Mouse (Mus musculus) forebrain, embryonic 12.5 days (tissue): ENCODE data around the gene Ttll7. TPM values are rescaled to one million over a fixed set of nuclear protein-coding genes. Genes with fewer than 3 reads are reported as not detected.
A peak's percentile ranks its signal among the peaks of the same experiment; 100 is the strongest.

Source experiments
- ATAC-seq: fragments of 200-750 bp; cut with Nextera tagmentation; 2 replicates; pipeline ENCODE4 v1.8.0; 2017; ENCODE audit warnings: moderate TSS enrichment; ENCODE audit not compliant: low FRiP score
- H3K27ac ChIP-seq: fragments of 300-500 bp; sonication (generic); 2 replicates; pipeline ENCODE4 v1.5.1; 2016; ENCODE audit warnings: mild to moderate bottlenecking
- H3K27me3 ChIP-seq: fragments of 300-500 bp; sonication (generic); 2 replicates; pipeline ENCODE4 v1.6.1; 2016; ENCODE audit warnings: mild to moderate bottlenecking
- H3K36me3 ChIP-seq: fragments of 300-500 bp; sonication (generic); replicated peaks from 2 replicates; pipeline ENCODE4 v1.6.1; 2016; ENCODE audit warnings: mild to moderate bottlenecking
- H3K4me1 ChIP-seq: fragments of 300-500 bp; sonication (generic); 2 replicates; pipeline ENCODE4 v1.6.1; 2016
- H3K4me2 ChIP-seq: fragments of 300-500 bp; sonication (generic); 2 replicates; pipeline ENCODE4 v1.6.1; 2016; ENCODE audit warnings: mild to moderate bottlenecking, moderate library complexity
- H3K4me3 ChIP-seq: fragments of 300-500 bp; sonication (generic); replicated peaks from 2 replicates; pipeline ENCODE4 v1.5.1; 2016; ENCODE audit warnings: mild to moderate bottlenecking
- H3K9ac ChIP-seq: fragments of 300-500 bp; sonication (generic); 2 replicates; pipeline ENCODE4 v1.6.1; 2016; ENCODE audit warnings: mild to moderate bottlenecking
- H3K9me3 ChIP-seq: fragments of 300-500 bp; sonication (generic); 2 replicates; pipeline ENCODE4 v1.6.1; 2016
- WGBS: fragments of 180-500 bp; shearing (Covaris S2); methylation state at CpG from one replicate; pipeline ENCODE4 v1.1.7; 2016; 5-methylcytosine and 5-hydroxymethylcytosine counted together
- polyA plus RNA-seq: library from polyadenylated mRNA; unstranded; fragments of >200 nt; fragmentation: Nextera tagmentation; extraction: Ambion mirVana; gene quantifications from 2 replicates; pipeline ENCODE4 v1.2.1, GENCODE M21; 2016

Gene Ttll7
- polyA plus RNA-seq, 1 experiment from 2014 or later: 5.3 TPM

GRCm38 (mm10) chr3:146946641-146947040, 94.5 kb downstream of the Ttll7 start:
- Histone ChIP-seq H3K27me3 (no peaks in the 10 kb centered on the region), H3K4me2 (no peak overlapping the region), H3K27ac (no peak overlapping the region), H3K36me3 (no peaks in the 10 kb centered on the region), H3K4me1 (no peaks in the 10 kb centered on the region; the same call in 1 of the 2 replicates), H3K4me3 (no peak overlapping the region), H3K9ac (no peak overlapping the region), H3K9me3 (no peaks in the 10 kb centered on the region)
- no peak for ATAC-seq
- 88% methylated on average over 8 of the region's 8 CpGs for WGBS

DNA sequence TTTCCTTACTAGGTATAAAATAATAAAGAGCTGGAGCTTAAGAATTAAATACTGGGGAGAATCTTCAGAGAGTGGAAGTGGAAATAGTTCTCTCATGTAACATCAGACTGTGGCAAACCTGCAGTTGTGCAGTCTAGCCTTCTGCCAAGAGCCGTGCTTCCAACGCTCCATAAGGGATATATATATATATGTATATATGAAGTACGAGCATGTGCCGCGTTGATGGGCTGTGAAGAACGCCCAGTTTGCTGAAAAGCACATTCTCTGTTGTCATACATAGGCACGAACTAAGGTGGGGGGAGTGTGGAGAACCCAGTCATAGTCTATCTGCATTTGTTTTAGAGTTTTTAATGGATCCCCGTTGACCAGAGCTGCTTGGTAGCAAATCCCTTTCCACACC, 104.6 kb downstream of the Ttll7 start:
- Histone ChIP-seq H3K9me3 (no peaks in the 10 kb centered on the region), H3K27ac (no peak overlapping the region), H3K4me2 (no peak overlapping the region), H3K4me3 (no peak overlapping the region), H3K36me3 (no peaks in the 10 kb centered on the region), H3K9ac (no peak overlapping the region), H3K27me3 (no peaks in the 10 kb centered on the region), H3K4me1 (0 out of 2 replicates have a peak, but pooled peaks cover 3% of the 10 kb centered on the region)
- WGBS: 87% methylated on average over 8 of the region's 8 CpGs
- no peak for ATAC-seq

GRCm38 (mm10) chr3:146962838-146963237, 110.7 kb downstream of the Ttll7 start:
- Histone ChIP-seq H3K36me3 (no peaks in the 10 kb centered on the region), H3K9me3 (no peaks in the 10 kb centered on the region), H3K9ac (no peak overlapping the region), H3K4me2 (no peak overlapping the region), H3K27me3 (no peaks in the 10 kb centered on the region), H3K27ac (no peak overlapping the region), H3K4me3 (no peak overlapping the region), H3K4me1 (no peaks in the 10 kb centered on the region; the same call in 1 of the 2 replicates)
- no peak for ATAC-seq

- no peak for ATAC-seq
- H3K36me3 ChIP-seq: no peaks in the 10 kb centered on the region
- WGBS: 83% methylated on average over 3 of the region's 3 CpGs
Measured at GRCm38 (mm10) chr3:146964384-146964783, 112.2 kb downstream of the Ttll7 start.

DNA sequence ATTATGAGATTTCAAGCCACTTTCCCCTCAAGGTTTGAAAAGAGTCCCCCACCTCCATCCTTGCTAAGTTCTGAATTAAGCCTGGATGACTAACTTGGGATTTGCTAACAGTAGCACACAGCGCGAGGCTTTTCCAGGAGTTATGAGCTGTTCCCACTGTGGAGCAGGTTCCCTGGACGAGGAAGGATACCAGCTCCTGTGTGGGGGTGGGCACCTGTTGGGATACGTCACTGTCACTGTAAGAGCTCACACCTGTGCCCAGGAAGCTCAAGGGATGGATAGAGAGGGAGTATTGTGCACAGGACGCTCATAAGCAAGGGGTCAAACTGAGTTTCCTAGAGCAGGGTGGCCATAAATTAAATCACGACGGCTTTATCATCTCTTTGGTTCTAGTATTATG, 115.1 kb downstream of the Ttll7 start:
- no peak for ATAC-seq
- 88% methylated on average over 7 of the region's 7 CpGs for WGBS

More at GRCm38 (mm10) chr3:146964384-146964783, 112.2 kb downstream of the Ttll7 start:
- Histone ChIP-seq H3K9me3 (no peaks in the 10 kb centered on the region), H3K4me3 (no peak overlapping the region), H3K27me3 (no peaks in the 10 kb centered on the region), H3K4me1 (no peaks in the 10 kb centered on the region; the same call in 1 of the 2 replicates), H3K4me2 (no peak overlapping the region), H3K9ac (no peak overlapping the region), H3K27ac (no peak overlapping the region)

GRCm38 (mm10) chr3:146967834-146968233, 115.7 kb downstream of the Ttll7 start:
- no peaks in the 10 kb centered on the region for H3K36me3 ChIP-seq
- no peak overlapping the region for H3K27ac ChIP-seq
- no peak overlapping the region for H3K4me3 ChIP-seq
- H3K27me3 ChIP-seq: no peaks in the 10 kb centered on the region
- H3K9me3 ChIP-seq: no peaks in the 10 kb centered on the region
- H3K4me2 ChIP-seq: no peak overlapping the region
- no peaks in the 10 kb centered on the region; the same call in 1 of the 2 replicates for H3K4me1 ChIP-seq
- WGBS: 84% methylated on average over 4 of the region's 4 CpGs
- H3K9ac ChIP-seq: no peak overlapping the region
- no peak for ATAC-seq

More for the DNA sequence above, 115.1 kb downstream of the Ttll7 start:
- Histone ChIP-seq H3K4me1 (no peaks in the 10 kb centered on the region; the same call in 1 of the 2 replicates), H3K9ac (no peak overlapping the region), H3K27me3 (no peaks in the 10 kb centered on the region), H3K4me3 (no peak overlapping the region), H3K27ac (no peak overlapping the region), H3K36me3 (no peaks in the 10 kb centered on the region), H3K4me2 (no peak overlapping the region), H3K9me3 (no peaks in the 10 kb centered on the region)

GRCm38 (mm10) chr3:146978272-146978671, 126.1 kb downstream of the Ttll7 start:
- H3K4me2 ChIP-seq: no peak overlapping the region
- H3K27me3 ChIP-seq: no peaks in the 10 kb centered on the region
- H3K4me1 ChIP-seq: no peaks in the 10 kb centered on the region
- H3K9ac ChIP-seq: no peak overlapping the region
- H3K4me3 ChIP-seq: no peak overlapping the region
- whole genome bisulfite sequencing: 87% methylated on average over 3 of the region's 3 CpGs
- H3K27ac ChIP-seq: no peak overlapping the region
- no peak for ATAC-seq
- no peaks in the 10 kb centered on the region for H3K36me3 ChIP-seq
- no peaks in the 10 kb centered on the region for H3K9me3 ChIP-seq

GRCm38 (mm10) chr3:146993834-146994669, 141.9 kb downstream of the Ttll7 start:
- H3K4me2 ChIP-seq: peak overlapping the region; percentile 25; the same call in 1 of the 2 replicates
- H3K9ac ChIP-seq: no peak overlapping the region
- H3K9me3 ChIP-seq: no peaks in the 10 kb centered on the region
- H3K27ac ChIP-seq: no peak overlapping the region
- peak; percentile 82 for ATAC-seq
- no peaks in the 10 kb centered on the region for H3K27me3 ChIP-seq
- H3K36me3 ChIP-seq: no peaks in the 10 kb centered on the region
- WGBS: 41% methylated on average over 26 of the region's 26 CpGs
- H3K4me1 ChIP-seq: no peaks in the 10 kb centered on the region
- no peak overlapping the region for H3K4me3 ChIP-seq

- Histone ChIP-seq H3K9ac (no peak overlapping the region), H3K9me3 (no peaks in the 10 kb centered on the region), H3K36me3 (no peaks in the 10 kb centered on the region), H3K4me1 (no peaks in the 10 kb centered on the region), H3K27me3 (no peaks in the 10 kb centered on the region), H3K4me2 (no peak overlapping the region), H3K27ac (no peak overlapping the region), H3K4me3 (no peak overlapping the region)
- WGBS: 74% methylated on average over 15 of the region's 15 CpGs
- no peak for ATAC-seq
Measured at GRCm38 (mm10) chr3:146994670-146995415, 142.7 kb downstream of the Ttll7 start.

- no peaks in the 10 kb centered on the region for H3K36me3 ChIP-seq
Measured at GRCm38 (mm10) chr3:146999148-146999547, 147.0 kb downstream of the Ttll7 start.

GRCm38 (mm10) chr3:147000963-147001362, 148.8 kb downstream of the Ttll7 start:
- no peaks in the 10 kb centered on the region for H3K9me3 ChIP-seq
- no peaks in the 10 kb centered on the region for H3K4me1 ChIP-seq
- no peaks in the 10 kb centered on the region for H3K36me3 ChIP-seq
- no peak overlapping the region for H3K4me3 ChIP-seq
- no peak overlapping the region for H3K27ac ChIP-seq
- no peak for ATAC-seq
- WGBS: 78% methylated on average over 3 of the region's 3 CpGs
- no peak overlapping the region for H3K9ac ChIP-seq
- H3K4me2 ChIP-seq: no peak overlapping the region
- H3K27me3 ChIP-seq: no peaks in the 10 kb centered on the region

More at GRCm38 (mm10) chr3:146999148-146999547, 147.0 kb downstream of the Ttll7 start:
- Histone ChIP-seq H3K27me3 (no peaks in the 10 kb centered on the region), H3K9ac (no peak overlapping the region), H3K4me2 (no peak overlapping the region), H3K4me3 (no peak overlapping the region), H3K4me1 (no peaks in the 10 kb centered on the region), H3K27ac (no peak overlapping the region), H3K9me3 (no peaks in the 10 kb centered on the region)
- WGBS: 93% methylated on average over 2 of the region's 2 CpGs
- ATAC-seq: no peak

- H3K36me3 ChIP-seq: no peaks in the 10 kb centered on the region
- H3K27me3 ChIP-seq: no peaks in the 10 kb centered on the region
- H3K4me1 ChIP-seq: no peaks in the 10 kb centered on the region
- H3K4me2 ChIP-seq: no peak overlapping the region
- no peaks in the 10 kb centered on the region for H3K9me3 ChIP-seq
- no peak for ATAC-seq
- no peak overlapping the region for H3K9ac ChIP-seq
- no peak overlapping the region for H3K27ac ChIP-seq
- H3K4me3 ChIP-seq: no peak overlapping the region
- WGBS: 73% methylated on average over 3 of the region's 3 CpGs
Measured at GRCm38 (mm10) chr3:147001557-147001956, 149.4 kb downstream of the Ttll7 start.
